Mouse (Mus musculus) forebrain, embryonic 10.5 days (tissue): ENCODE measurements at regions not wholly inside any gene's neighbourhood (a gene's known extent, or its start where the extent isn't known, plus 50 kb on each side); places are given as distances from the start of the nearest gene placed in this dataset.
A peak's percentile ranks its signal among the peaks of the same experiment; 100 is the strongest.

Experiments
- DNase-seq: peaks from one replicate; pipeline ENCODE4 v3.0.0-alpha.2; 2017; ENCODE audit warnings: low spot score; ENCODE audit errors: extremely low spot score
- H3K27ac ChIP-seq: fragments of 300-500 bp; sonication (generic); 2 replicates; pipeline ENCODE4 v1.5.1; 2016; ENCODE audit warnings: mild to moderate bottlenecking
- H3K27me3 ChIP-seq: fragments of 300-500 bp; sonication (generic); 2 replicates; pipeline ENCODE4 v1.6.1; 2016; ENCODE audit warnings: mild to moderate bottlenecking; ENCODE audit not compliant: poor library complexity, severe bottlenecking
- H3K36me3 ChIP-seq: fragments of 300-500 bp; sonication (generic); replicated peaks from 2 replicates; pipeline ENCODE4 v1.6.1; 2016; ENCODE audit warnings: mild to moderate bottlenecking, moderate library complexity
- H3K4me1 ChIP-seq: fragments of 300-500 bp; sonication (generic); 2 replicates; pipeline ENCODE4 v1.6.1; 2016
- H3K4me3 ChIP-seq: fragments of 300-500 bp; sonication (generic); 2 replicates; pipeline ENCODE4 v1.5.1; 2016; ENCODE audit warnings: mild to moderate bottlenecking, moderate library complexity
- H3K9me3 ChIP-seq: fragments of 300-500 bp; sonication (generic); 2 replicates; pipeline ENCODE4 v1.6.1; 2016; ENCODE audit warnings: mild to moderate bottlenecking, moderate library complexity
- WGBS: fragments of 180-500 bp; shearing (Covaris S2); methylation state at CpG from one replicate; pipeline ENCODE4 v1.1.7; 2016; 5-methylcytosine and 5-hydroxymethylcytosine counted together

DNA sequence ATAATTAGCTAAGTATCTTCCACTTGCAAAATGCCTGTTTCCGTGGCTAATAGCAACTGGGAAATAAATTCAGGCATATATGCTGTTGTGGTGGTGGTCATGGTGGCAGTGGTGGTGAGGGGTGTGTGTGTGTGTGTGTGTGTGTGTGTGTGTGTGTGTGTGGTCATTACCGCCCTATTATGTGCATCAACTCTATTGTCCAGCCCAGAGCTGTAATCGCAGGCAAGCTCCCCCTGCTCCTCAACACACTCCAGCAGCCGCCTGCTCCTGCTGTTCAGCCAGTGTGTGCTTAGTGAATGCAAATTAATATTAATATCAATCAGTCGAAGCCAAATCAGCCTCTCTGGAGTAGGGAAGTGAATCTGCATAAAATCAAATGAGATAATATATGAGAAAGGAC, 152.9 kb upstream of the Zic3 start:
- Histone ChIP-seq H3K9me3 (no peaks in the 10 kb centered on the region), H3K4me1 (no peaks in the 10 kb centered on the region), H3K4me3 (no peak overlapping the region), H3K27ac (no peak overlapping the region), H3K27me3 (peaks cover 4% of the 10 kb centered on the region), H3K36me3 (no peaks in the 10 kb centered on the region)
- DNase-seq: no peak
- WGBS: 68% methylated on average over 5 of the region's 5 CpGs

DNA sequence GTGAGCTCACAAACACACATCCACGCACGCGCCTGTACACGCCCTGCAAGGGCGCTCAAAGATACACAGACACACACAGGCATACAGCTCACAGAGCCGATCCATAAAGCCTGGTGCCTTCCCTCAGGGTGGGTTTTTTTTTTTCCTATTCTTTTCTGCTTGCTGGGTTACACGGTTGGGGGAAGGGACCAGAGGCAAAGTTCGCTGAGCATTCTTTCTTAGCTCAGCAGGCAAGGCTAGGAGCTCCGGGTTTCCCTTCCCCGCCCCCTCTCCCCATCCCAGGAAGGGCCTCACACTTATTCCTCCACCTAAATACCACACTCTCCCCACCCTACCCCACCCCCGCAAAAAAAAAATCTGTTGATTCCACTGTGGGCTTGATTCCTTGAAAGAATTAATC, 105.8 kb upstream of the Zic3 start:
- H3K4me1 ChIP-seq: peaks cover 53% of the 10 kb centered on the region
- peak overlapping the region; percentile 51 for H3K27ac ChIP-seq
- peak overlapping the region; percentile 14 for H3K4me3 ChIP-seq
- peak; percentile 29 for DNase-seq
- WGBS: 14% methylated on average over 11 of the region's 11 CpGs
- H3K9me3 ChIP-seq: no peaks in the 10 kb centered on the region
- peaks cover 55% of the 10 kb centered on the region for H3K27me3 ChIP-seq
- no peaks in the 10 kb centered on the region for H3K36me3 ChIP-seq

DNA sequence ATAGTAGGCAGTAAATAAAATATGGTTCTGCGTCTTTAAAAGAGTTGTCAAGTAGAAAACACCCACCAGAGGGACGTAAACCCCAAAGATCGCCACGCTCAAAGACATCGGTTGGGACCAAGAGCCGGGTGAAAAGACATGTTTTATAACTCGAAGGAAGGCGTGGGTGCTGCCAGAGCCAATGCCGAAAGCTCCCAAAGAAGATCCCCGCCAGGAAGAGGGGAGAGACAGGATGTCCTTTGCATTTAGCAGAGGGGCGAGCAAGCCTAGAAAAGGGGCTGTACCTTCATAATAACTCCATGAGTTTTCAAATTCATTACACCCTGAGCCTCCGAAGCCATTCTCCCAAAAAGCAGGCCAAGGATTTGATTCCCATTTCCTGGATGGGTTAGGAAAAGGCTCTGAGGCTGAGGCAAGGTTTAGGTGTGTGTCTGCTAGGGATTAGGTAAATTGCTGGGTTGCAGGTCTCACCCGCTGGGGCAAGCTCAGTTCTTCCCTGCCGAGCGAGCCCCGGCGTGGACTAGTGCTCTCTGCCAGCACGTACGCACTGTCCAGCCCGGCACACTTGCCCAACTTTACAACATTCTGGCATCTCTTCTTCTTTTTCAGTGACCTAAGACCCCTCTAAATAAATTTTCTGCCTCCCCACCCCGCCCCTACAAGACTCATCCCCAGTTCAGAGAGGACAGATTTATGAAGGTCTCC, 104.9 kb upstream of the Zic3 start:
- DNase-seq: peak; percentile 20
- 9% methylated on average over 21 of the region's 21 CpGs for WGBS
- Histone ChIP-seq H3K9me3 (no peaks in the 10 kb centered on the region), H3K27ac (peak overlapping the region; percentile 51; the same call in 1 of the 2 replicates), H3K36me3 (no peaks in the 10 kb centered on the region), H3K4me3 (peak overlapping the region; percentile 16; the same call in 1 of the 2 replicates), H3K4me1 (peaks cover 58% of the 10 kb centered on the region), H3K27me3 (peaks cover 63% of the 10 kb centered on the region)

DNA sequence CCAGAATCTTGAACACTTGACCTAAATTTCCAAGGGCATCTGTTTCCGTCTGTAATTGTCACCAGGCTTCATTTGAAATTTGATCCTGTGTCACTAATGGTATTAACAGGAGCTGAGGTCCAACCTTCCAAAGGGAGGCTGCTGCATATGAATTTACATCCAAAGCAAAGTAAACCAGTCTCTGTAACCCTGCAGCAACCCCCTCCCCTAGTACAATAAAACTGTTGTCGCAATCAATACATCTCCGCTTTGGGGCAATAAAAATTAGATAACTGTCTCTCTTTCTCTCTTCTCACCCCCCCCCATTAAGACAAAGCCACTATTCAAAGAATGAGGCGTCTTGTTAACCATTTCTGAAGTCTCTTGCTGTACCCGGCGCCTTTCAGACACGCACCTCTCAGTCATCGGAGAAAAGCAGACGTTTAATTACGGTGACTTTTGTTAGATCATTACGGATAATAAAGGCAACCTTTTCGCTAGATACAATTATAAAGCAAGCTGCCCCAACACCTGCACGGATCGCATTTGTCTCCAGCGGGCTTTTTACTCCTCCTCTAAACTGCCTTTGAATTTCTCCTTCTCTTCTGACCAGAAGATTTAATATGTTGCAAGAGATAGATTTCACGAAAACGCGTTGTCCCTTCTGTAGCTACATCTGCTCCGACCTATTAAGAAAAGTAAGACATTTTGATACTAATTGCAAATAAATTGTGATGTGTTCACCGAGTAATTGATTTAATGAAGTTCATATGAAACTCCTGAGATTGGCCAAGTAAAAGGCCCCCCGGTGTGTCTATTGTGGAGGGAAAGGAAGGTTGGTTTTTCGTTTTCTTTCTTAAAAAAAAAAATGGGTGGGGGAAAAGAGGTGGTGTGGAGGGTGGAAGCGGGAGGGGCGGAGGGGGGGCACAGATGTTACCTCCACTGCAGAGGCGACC, 104.1 kb upstream of the Zic3 start:
- H3K4me1 ChIP-seq: peaks cover 66% of the 10 kb centered on the region
- DNase-seq: peak; percentile 14
- peaks cover 72% of the 10 kb centered on the region for H3K27me3 ChIP-seq
- peak overlapping the region; percentile 51; the same call in 1 of the 2 replicates for H3K27ac ChIP-seq
- H3K4me3 ChIP-seq: peak overlapping the region; percentile 23; the same call in 1 of the 2 replicates
- 26% methylated on average over 25 of the region's 25 CpGs for WGBS
- H3K9me3 ChIP-seq: no peaks in the 10 kb centered on the region
- no peaks in the 10 kb centered on the region for H3K36me3 ChIP-seq

DNA sequence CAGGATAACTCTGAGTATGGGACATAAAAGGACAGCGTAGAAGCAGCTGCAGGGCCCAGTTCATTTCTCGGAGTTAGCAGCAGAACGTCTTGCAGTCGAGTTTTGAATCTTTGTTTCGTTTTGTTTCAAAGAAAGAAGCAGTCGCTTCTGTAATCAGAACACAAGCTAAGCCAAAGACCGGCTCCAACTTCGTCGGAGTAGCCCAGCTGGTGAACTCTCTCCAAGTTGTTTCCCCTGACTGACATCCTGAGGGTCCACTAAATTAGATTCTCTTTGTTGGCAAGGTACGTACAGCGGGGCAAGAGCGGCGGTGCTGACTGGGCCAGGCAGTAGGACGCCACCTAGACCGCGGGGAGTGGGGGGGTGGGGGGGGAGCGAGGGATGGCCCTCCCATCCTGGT, 102.6 kb upstream of the Zic3 start:
- peaks cover 67% of the 10 kb centered on the region for H3K4me1 ChIP-seq
- WGBS: 21% methylated on average over 17 of the region's 17 CpGs
- H3K36me3 ChIP-seq: no peaks in the 10 kb centered on the region
- no peaks in the 10 kb centered on the region for H3K9me3 ChIP-seq
- H3K27ac ChIP-seq: peak overlapping the region; percentile 79
- no peak for DNase-seq
- H3K4me3 ChIP-seq: peak overlapping the region; percentile 40
- H3K27me3 ChIP-seq: peaks cover 73% of the 10 kb centered on the region

DNA sequence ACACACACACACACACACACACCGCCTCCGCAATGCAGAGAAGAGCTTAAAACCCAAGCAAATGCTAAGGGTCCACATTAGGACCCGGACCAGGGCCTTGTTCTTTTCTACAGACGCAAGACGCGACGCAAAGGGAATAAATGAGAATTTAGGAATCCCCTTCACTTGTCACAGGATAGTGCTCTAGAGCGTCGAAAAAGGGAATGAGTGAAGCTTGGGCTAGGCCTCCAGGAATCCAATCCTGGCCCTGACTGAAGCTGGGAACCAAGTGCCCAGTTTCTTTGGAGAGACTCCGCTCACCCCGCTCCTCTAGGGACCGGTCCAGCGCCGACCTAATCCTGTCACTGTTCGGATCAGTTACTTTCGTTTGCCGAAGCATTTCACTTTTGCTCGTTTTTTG, 102.1 kb upstream of the Zic3 start:
- H3K27ac ChIP-seq: peak overlapping the region; percentile 79
- WGBS: 20% methylated on average over 18 of the region's 18 CpGs

DNA sequence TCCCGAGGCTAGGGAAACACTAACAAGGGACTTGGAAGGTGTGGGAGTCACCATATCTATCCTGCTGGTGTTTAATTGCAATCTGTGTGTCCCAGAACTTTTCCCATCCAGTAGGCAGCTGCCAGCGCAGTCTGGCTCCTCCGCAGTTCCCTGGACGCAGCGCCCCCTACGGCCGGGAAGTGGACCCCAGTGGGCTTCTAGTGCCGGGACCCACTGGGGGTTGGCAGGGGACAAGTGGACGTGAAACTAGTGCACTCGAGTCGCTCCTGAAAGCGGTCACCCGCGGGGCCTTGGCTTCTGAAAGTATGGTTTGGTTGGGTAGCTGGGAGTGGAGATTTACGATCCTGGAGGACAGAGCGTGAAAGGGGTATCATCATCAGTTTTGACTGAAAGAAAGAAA, 101.2 kb upstream of the Zic3 start:
- peak; percentile 60 for DNase-seq
- H3K9me3 ChIP-seq: no peaks in the 10 kb centered on the region
- 22% methylated on average over 16 of the region's 16 CpGs for WGBS
- peaks cover 72% of the 10 kb centered on the region for H3K27me3 ChIP-seq
- H3K36me3 ChIP-seq: no peaks in the 10 kb centered on the region
- peaks cover 66% of the 10 kb centered on the region for H3K4me1 ChIP-seq
- H3K27ac ChIP-seq: peak overlapping the region; percentile 79; the same call in 1 of the 2 replicates
- peak overlapping the region; percentile 40 for H3K4me3 ChIP-seq

More for the DNA sequence above, 102.1 kb upstream of the Zic3 start:
- H3K27me3 ChIP-seq: peaks cover 73% of the 10 kb centered on the region
- peak overlapping the region; percentile 40 for H3K4me3 ChIP-seq
- no peaks in the 10 kb centered on the region for H3K36me3 ChIP-seq
- no peak for DNase-seq
- H3K4me1 ChIP-seq: peaks cover 67% of the 10 kb centered on the region
- no peaks in the 10 kb centered on the region for H3K9me3 ChIP-seq

DNA sequence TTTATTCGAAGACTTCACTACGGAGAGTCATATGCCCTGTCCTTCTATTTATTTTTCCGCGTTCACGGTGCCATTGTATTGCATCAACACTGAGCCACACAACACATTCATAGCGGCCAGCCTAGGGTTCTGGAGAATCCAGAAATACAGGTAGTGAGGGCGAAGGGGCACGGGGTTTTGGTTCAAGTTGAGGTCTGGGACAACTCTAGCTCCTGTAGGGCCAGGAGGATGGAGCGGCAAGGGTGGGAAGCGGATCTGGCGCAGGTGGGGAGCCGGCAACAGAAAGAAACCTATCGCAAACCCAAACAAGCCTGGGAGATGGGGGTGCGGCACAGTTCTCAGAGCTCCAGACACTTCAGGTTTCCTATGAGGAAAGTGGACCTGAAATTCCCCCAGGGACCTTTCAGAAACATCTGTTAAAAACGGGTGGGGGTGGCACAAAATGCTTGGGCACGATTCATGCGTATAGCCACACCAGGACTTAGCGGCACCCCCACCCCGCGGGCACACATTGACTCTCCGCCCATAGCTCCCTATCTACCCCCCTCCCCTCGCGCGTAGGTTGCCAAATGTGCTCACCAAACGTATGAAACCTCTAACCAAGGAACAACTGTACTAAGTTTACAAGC, 100.6 kb upstream of the Zic3 start:
- DNase-seq: peak; percentile 19
- Histone ChIP-seq H3K36me3 (no peaks in the 10 kb centered on the region), H3K4me1 (peaks cover 60% of the 10 kb centered on the region), H3K27ac (peak overlapping the region; percentile 69; the same call in 1 of the 2 replicates), H3K9me3 (no peaks in the 10 kb centered on the region), H3K27me3 (peaks cover 66% of the 10 kb centered on the region), H3K4me3 (peak overlapping the region; percentile 40)
- WGBS: 18% methylated on average over 25 of the region's 25 CpGs

DNA sequence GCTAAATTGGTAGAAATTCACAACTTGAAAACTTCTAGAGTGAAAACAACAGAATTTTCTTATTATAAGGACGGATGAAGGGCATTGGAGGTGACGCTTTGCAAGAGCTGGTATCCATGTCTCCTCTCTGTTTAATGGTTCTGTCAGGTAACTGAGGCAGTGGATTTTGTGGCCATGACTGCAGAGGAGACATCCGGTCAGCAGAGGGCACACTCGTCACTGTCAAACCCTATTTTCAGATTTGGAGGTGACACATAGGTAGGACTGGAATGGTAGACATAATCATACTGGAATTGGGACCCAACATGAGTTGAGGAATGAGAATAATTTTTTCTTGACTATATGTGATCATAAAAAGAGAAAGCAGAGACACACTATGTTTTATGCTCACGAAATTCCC, 98.7 kb upstream of the Zic3 start:
- Histone ChIP-seq H3K4me1 (peaks cover 42% of the 10 kb centered on the region), H3K4me3 (no peak overlapping the region), H3K27me3 (peaks cover 46% of the 10 kb centered on the region), H3K27ac (no peak overlapping the region), H3K36me3 (no peaks in the 10 kb centered on the region), H3K9me3 (no peaks in the 10 kb centered on the region)
- WGBS: 38% methylated on average over 5 of the region's 5 CpGs
- peak; percentile 40 for DNase-seq

DNA sequence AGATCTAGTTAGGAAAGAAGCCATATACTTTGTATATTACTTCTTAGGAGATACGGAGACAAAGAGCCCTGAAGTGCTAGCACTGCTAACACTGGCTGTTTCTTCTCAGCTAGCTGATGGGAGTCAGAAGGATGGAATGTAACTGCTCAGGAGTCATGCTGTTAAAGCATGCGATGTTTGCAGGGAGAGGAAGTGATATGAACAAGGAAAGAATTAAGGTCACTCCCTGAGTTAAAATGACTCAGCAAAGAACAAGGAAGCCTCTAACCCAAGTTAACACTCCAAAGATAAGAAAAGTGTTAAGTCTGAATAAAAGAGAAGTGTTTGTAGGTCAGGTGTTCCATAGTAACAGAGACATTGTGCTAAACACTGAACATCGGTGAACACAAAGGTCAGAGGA, 86.9 kb upstream of the Zic3 start:
- no peak overlapping the region for H3K4me3 ChIP-seq
- no peaks in the 10 kb centered on the region for H3K36me3 ChIP-seq
- no peaks in the 10 kb centered on the region for H3K9me3 ChIP-seq
- peaks cover 11% of the 10 kb centered on the region for H3K4me1 ChIP-seq
- WGBS: 53% methylated on average over 3 of the region's 3 CpGs
- no peaks in the 10 kb centered on the region for H3K27me3 ChIP-seq
- H3K27ac ChIP-seq: no peak overlapping the region
- DNase-seq: no peak

DNA sequence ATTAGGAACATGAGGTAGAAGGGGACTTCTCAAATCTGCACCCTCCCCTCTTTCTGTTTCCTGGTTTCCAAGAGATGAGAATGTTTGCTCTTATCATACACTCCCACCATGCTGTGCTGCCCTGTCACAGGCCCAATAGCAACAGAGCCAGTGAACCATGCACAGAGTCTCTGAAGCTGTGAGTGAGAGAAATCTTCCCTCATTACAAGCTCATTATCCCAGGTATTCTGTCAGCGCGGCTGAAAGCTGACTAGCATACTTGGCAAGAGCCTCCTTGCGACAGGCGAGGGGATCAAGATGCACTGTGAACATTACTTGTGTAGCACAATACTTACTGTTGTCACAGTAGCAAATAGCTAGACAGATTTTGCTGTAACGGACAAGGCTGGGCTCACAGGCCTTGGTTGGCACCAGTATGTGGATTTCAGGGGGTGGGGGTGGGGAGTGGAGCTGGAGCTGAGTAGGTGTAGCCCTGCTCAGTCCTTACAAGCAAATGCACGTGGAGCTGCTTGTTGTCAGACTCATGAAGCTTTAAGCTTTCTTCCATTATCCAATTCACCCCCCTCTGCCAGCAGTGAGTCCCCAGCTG, 84.2 kb upstream of the Zic3 start:
- Histone ChIP-seq H3K27me3 (no peaks in the 10 kb centered on the region), H3K4me3 (no peak overlapping the region), H3K36me3 (no peaks in the 10 kb centered on the region), H3K4me1 (peaks cover 11% of the 10 kb centered on the region), H3K27ac (no peak overlapping the region), H3K9me3 (no peaks in the 10 kb centered on the region)
- DNase-seq: no peak
- 30% methylated on average over 6 of the region's 6 CpGs for WGBS

DNA sequence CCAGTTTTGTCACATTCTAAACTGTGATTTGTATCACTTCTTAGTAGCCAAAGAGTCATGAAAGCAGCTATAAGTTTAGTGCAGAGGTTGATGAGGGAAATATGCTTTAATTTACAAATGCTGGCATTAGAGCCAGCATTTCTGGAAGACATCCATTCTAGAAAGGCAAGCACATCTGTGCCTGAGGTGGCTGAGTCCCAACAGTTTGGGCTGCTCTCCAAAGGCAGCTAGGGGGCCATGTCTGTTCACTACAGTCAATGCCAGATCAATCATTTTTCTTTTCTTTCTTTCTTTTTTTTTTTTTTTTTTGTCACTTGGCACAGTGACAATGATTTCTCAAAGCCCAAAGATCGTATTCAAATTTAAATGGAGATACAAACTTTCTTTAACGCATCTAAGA, 71.6 kb upstream of the Zic3 start:
- 64% methylated on average over 2 of the region's 2 CpGs for WGBS
- H3K9me3 ChIP-seq: no peaks in the 10 kb centered on the region
- H3K27ac ChIP-seq: no peak overlapping the region
- H3K27me3 ChIP-seq: no peaks in the 10 kb centered on the region
- 0 out of 2 replicates have a peak, but pooled peaks cover 7% of the 10 kb centered on the region for H3K4me1 ChIP-seq
- DNase-seq: no peak
- H3K4me3 ChIP-seq: no peak overlapping the region
- no peaks in the 10 kb centered on the region for H3K36me3 ChIP-seq
